Mouse (Mus musculus) heart, embryonic 13.5 days (tissue): ENCODE results near the gene Nkx2-1. TPM values are rescaled to one million over a fixed set of nuclear protein-coding genes. Genes with fewer than 3 reads are reported as not detected.
"Not testable (repeated sequence)": the region's sequence is repeated elsewhere in the genome, so short reads cannot be mapped to it uniquely, and the experiment has no call there.

Experiments used
- ATAC-seq: fragments of 200-750 bp; cut with Nextera tagmentation; 2 replicates; pipeline ENCODE4 v1.8.0; 2017; ENCODE audit warnings: moderate TSS enrichment; ENCODE audit not compliant: insufficient number of reproducible peaks, low FRiP score, low TSS enrichment; ENCODE audit errors: extremely low read depth
- H3K27ac ChIP-seq: fragments of 300-500 bp; sonication (generic); replicated peaks from 2 replicates; pipeline ENCODE4 v1.5.1; 2015; ENCODE audit warnings: moderate library complexity, mild to moderate bottlenecking, inconsistent platforms
- H3K27me3 ChIP-seq: fragments of 300-500 bp; sonication (generic); replicated peaks from 2 replicates; pipeline ENCODE4 v1.6.1; 2015; ENCODE audit warnings: mild to moderate bottlenecking, inconsistent platforms
- H3K36me3 ChIP-seq: fragments of 300-500 bp; sonication (generic); 2 replicates; pipeline ENCODE4 v1.6.1; 2015; ENCODE audit warnings: mild to moderate bottlenecking, inconsistent platforms
- H3K4me1 ChIP-seq: fragments of 300-500 bp; sonication (generic); 2 replicates; pipeline ENCODE4 v1.6.1; 2015; ENCODE audit warnings: inconsistent platforms
- H3K4me2 ChIP-seq: fragments of 300-500 bp; sonication (generic); 2 replicates; pipeline ENCODE4 v1.6.1; 2015; ENCODE audit warnings: inconsistent platforms, mild to moderate bottlenecking, moderate library complexity
- H3K4me3 ChIP-seq: fragments of 300-500 bp; sonication (generic); 2 replicates; pipeline ENCODE4 v1.5.1; 2015; ENCODE audit warnings: moderate library complexity, mild to moderate bottlenecking, inconsistent platforms
- H3K9ac ChIP-seq: fragments of 300-500 bp; sonication (generic); 2 replicates; pipeline ENCODE4 v1.6.1; 2015; ENCODE audit warnings: inconsistent platforms, mild to moderate bottlenecking, moderate library complexity
- H3K9me3 ChIP-seq: fragments of 300-500 bp; sonication (generic); 2 replicates; pipeline ENCODE4 v1.6.1; 2016; ENCODE audit warnings: inconsistent platforms
- WGBS: fragments of 180-500 bp; shearing (Covaris S2); methylation state at CpG from one replicate; pipeline ENCODE4 v1.1.7; 2015; ENCODE audit warnings: mixed read lengths; 5-methylcytosine and 5-hydroxymethylcytosine counted together
- polyA plus RNA-seq: library from polyadenylated mRNA; unstranded; fragments of >200 nt; fragmentation: Nextera tagmentation; extraction: Ambion mirVana; gene quantifications from 2 replicates; pipeline ENCODE4 v1.2.1, GENCODE M21; 2015

Gene Nkx2-1
- polyA plus RNA-seq, 1 experiment from 2014 or later = 2.8 TPM

DNA sequence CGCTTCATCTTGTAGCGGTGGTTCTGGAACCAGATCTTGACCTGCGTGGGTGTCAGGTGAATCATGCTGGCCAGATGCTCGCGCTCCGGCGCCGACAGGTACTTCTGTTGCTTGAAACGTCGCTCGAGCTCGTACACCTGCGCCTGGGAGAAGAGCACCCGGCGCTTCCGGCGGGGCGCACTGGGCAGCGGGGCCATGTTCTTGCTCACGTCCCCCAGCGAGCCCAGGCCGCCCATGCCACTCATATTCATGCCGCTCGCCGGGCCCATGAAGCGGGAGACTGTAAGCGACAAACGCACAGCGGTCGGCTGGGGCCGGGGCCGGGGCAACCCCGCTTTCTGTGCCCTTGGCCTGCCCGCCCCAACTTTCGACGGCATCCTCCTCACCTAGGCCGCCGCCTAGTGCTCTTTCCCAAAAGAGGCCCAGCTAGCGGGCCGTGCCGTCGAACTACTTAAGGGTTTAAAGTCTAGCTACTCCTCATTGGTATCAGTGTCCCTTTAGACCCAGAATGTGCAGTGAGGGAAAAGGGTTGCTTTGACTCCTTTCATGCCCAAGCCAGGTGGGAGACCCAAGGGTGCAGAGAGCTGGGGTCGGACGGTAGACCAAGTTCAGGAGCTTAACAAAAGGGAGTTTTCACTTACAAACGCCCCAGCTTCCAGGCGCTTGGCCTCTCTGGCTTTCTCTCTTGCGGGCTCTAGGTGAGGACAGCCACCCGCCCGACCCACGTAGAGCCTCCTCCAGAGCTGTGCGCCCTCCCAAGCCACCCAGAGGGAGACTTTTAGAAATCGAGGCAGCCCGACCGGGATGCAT, 3.0 kb downstream of the Nkx2-1 start:
- 1% methylated on average over 54 of the region's 54 CpGs for WGBS
- Histone ChIP-seq H3K27me3 (peaks cover 97% of the 10 kb centered on the region), H3K27ac (no peak overlapping the region), H3K9me3 (no peaks in the 10 kb centered on the region), H3K36me3 (no peaks in the 10 kb centered on the region), H3K9ac (peak overlapping the region; percentile 50; the same call in 1 of the 2 replicates), H3K4me3 (peak overlapping the region; percentile 44), H3K4me1 (peaks cover 29% of the 10 kb centered on the region), H3K4me2 (peak overlapping the region; percentile 69)
- no peak for ATAC-seq

DNA sequence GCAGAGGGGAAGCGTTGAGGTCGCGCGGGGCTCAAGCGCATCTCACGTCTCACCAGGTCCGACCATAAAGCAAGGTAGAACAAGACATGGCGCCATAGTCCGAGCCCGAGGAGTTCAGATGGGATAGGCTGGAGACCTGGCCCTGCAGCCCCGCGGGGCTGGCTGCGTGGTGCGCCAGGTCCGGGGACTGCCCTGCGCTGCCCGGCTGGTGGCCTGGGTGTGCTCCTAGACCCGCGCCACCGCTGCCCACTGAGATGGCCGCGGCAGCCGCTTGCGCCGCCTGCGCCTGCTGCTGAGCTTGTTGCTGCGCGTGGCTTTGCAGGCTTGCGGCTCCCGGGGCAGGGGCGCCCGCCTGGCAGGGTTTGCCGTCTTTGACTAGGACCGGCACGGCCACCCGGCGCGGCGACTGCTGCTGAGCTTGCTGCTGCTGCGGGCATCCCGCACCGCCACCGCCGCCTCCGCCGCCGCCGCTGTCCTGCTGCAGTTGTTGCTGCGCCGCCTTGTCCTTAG, 3.7 kb downstream of the Nkx2-1 start:
- H3K4me2 ChIP-seq = peak overlapping the region; percentile 56
- ATAC-seq = no peak
- H3K4me1 ChIP-seq = peaks cover 29% of the 10 kb centered on the region
- no peak overlapping the region for H3K27ac ChIP-seq
- peak overlapping the region; percentile 44 for H3K4me3 ChIP-seq
- H3K27me3 ChIP-seq = peaks cover 97% of the 10 kb centered on the region
- H3K9ac ChIP-seq = peak overlapping the region; percentile 50
- under 1% methylated on average over 46 of the region's 50 CpGs for WGBS
- no peaks in the 10 kb centered on the region for H3K9me3 ChIP-seq
- H3K36me3 ChIP-seq = no peaks in the 10 kb centered on the region

DNA sequence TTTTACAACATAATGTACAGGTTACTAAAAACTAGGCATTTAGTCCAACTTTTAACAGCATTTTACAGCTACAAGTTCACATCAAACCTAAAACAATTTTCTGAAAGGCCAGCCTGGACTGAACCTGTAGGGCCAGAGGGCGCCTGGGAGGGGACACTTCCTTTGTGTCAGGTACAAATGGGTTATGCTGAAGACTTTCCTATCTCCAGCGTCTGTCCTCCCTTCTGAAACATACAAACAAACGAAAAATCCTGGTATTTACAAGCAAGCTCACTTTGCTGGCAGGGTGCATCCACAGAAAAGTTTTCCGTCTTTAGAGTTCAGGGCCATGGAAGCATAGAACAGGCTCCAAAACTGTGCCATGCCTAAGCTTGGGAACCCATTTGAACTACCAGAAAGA, 4.6 kb downstream of the Nkx2-1 start:
- Histone ChIP-seq H3K4me3 (no peak overlapping the region), H3K9ac (no peak overlapping the region), H3K4me1 (peaks cover 29% of the 10 kb centered on the region), H3K9me3 (no peaks in the 10 kb centered on the region), H3K27me3 (peaks cover 97% of the 10 kb centered on the region), H3K4me2 (no peak overlapping the region), H3K36me3 (no peaks in the 10 kb centered on the region), H3K27ac (no peak overlapping the region)
- 1% methylated on average over 4 of the region's 4 CpGs for WGBS
- no peak for ATAC-seq

DNA sequence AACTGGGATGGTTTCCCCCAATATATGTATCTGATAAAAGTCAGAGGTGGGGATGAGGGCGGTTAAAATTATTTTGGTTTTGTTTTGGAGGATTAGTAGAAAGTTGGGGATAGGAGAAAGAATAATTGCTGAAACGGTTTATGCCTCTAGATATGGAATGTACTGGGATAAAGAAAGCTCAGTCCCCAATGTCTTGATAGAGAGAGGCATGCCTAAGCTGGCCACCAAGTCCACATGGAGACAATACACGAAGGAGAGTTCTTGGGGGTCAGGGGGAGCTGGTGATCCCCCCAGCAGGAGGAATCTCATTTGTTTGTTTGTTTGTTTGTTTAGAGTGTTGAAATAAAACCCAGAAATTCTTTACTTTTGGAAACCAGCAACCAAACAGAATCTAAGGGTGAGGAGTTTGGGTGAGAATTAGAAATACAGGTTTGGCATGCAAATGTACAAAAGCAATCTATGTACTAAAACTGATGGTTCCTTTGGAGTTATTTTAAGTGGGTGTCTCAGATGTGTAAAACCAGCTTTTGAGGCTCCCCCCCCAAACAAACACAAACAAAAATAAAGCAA, 5.6 kb downstream of the Nkx2-1 start:
- H3K27me3 ChIP-seq = peaks cover 97% of the 10 kb centered on the region
- 0% methylated on average over 3 of the region's 3 CpGs for whole genome bisulfite sequencing
- ATAC-seq = no peak
- H3K4me3 ChIP-seq = no peak overlapping the region
- no peak overlapping the region for H3K27ac ChIP-seq
- no peak overlapping the region for H3K9ac ChIP-seq
- H3K4me2 ChIP-seq = no peak overlapping the region
- peaks cover 27% of the 10 kb centered on the region for H3K4me1 ChIP-seq
- H3K9me3 ChIP-seq = no peaks in the 10 kb centered on the region
- H3K36me3 ChIP-seq = no peaks in the 10 kb centered on the region

DNA sequence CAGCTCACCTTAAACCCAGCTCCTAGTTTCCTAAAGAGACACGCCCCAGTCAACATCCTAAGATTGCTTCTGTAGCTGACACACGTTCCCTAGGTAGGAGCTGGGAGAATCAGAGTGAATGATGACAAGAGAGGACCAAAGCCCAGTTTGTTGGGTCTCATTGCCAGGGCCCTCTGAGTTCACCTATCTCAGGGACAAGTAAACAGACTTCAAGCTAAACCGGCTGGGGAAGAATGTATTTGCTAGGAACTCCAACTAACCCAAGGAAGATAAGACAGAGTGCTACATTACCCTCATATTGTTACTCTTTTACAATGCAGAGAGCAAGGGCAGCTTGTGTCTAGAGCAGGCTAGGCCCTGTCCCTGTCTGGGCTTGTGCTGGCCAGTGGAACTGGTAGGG, 6.8 kb downstream of the Nkx2-1 start:
- Histone ChIP-seq H3K4me1 (peaks cover 17% of the 10 kb centered on the region), H3K4me3 (no peak overlapping the region), H3K4me2 (no peak overlapping the region), H3K9ac (no peak overlapping the region), H3K36me3 (no peaks in the 10 kb centered on the region), H3K9me3 (no peaks in the 10 kb centered on the region), H3K27ac (no peak overlapping the region), H3K27me3 (peaks cover 95% of the 10 kb centered on the region)
- WGBS = 3% methylated on average over 3 of the region's 3 CpGs
- ATAC-seq = no peak

DNA sequence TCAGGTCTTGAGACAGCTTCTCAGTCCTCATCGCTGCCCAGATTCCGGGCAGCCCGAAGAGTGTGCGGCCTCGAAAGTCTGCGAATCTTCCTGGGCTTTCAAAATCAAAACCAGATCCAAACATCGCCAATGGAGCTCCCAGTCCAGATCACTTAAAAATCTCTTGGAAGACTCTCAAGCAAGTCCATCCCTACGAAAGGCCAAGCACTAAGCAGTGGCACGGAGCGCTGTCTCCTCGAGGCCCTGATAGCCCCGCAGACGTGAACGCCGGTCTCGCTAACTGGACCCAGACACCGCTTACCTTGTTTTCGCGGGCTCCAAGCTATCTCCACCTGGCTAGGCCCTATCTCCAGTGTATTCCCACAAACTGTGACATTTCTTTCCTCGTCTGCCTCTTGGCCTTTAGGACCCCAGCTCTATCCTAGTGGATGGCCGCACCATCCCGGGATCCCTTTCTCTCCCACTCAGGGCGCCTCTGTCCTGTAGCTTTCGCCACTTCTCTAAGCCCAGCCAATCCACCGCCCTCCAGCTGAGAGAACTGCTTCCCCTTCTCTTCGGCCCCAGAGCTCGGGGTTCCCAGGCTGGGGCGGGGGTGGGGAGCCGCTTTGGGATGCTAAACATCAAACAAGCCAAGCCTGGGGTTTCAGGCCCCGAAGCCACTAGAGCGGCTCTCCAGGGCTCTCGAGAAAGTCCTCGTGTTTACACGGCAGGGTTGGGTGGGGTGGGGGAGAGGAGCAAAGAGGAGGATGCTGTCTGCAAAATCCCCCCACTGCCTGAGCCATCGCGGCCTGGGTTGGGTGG, 7.6 kb downstream of the Nkx2-1 start:
- WGBS = under 1% methylated on average over 36 of the region's 36 CpGs
- H3K9ac ChIP-seq = no peak overlapping the region
- H3K4me2 ChIP-seq = no peak overlapping the region
- no peak for ATAC-seq
- peak overlapping the region; percentile 11; the same call in 1 of the 2 replicates for H3K4me3 ChIP-seq
- peaks cover 8% of the 10 kb centered on the region for H3K4me1 ChIP-seq
- no peak overlapping the region for H3K27ac ChIP-seq
- H3K36me3 ChIP-seq = no peaks in the 10 kb centered on the region
- peaks cover 95% of the 10 kb centered on the region for H3K27me3 ChIP-seq
- H3K9me3 ChIP-seq = no peaks in the 10 kb centered on the region

DNA sequence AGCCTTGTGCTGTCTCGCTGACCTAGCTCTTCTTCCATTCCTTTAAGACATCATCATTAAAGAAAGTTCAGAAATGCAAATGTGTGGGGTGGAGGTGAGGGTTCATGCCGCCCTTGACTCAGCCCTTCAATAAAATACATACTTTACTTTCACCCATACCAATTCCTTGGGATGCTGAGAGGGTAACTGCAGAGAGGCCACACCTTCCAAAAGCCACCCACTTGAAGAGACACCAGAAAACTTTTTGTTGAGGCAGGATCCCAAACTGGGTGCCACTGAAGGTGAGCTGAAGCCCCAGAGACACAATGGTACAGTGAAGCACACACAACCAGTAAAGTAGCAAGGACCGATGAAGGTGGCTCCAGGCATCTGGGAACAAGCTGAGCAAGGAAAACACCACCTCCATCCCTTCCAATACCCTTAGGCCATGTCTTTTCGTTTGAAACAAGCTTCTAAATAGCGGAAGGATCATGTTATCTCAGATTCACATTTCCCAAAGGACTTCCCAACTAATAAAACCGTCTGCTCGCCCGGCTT, 8.6 kb downstream of the Nkx2-1 start:
- no peak for ATAC-seq
- Histone ChIP-seq H3K9ac (no peak overlapping the region), H3K9me3 (no peaks in the 10 kb centered on the region), H3K4me1 (peaks cover 4% of the 10 kb centered on the region; the same call in 1 of the 2 replicates), H3K27ac (no peak overlapping the region), H3K4me2 (no peak overlapping the region), H3K4me3 (no peak overlapping the region), H3K27me3 (peaks cover 95% of the 10 kb centered on the region), H3K36me3 (no peaks in the 10 kb centered on the region)
- 4% methylated on average over 8 of the region's 8 CpGs for WGBS

DNA sequence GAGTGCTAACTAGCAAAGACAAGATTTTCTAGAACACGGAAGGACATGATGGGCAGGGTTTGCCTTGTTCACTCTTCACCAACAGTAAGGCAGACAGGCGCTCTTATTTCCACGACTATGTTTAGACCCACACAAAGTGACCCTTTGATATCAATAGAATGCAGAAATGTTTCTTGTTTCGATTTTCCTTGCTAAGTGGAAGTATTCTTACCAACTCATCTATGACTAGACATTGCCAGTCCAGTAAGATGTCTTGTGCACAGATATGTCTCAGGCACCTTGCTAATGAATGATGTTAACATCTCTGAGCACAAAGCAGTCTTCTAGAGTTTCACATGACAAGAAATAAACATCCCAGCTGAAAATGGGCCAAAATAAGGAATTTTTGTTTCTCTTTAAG, 9.6 kb downstream of the Nkx2-1 start:
- no peak for ATAC-seq
- WGBS = 24% methylated on average over 4 of the region's 4 CpGs
- Histone ChIP-seq H3K9ac (no peak overlapping the region), H3K4me2 (no peak overlapping the region), H3K27ac (no peak overlapping the region), H3K27me3 (peaks cover 97% of the 10 kb centered on the region), H3K4me1 (no peaks in the 10 kb centered on the region), H3K36me3 (no peaks in the 10 kb centered on the region), H3K4me3 (no peak overlapping the region), H3K9me3 (no peaks in the 10 kb centered on the region)

DNA sequence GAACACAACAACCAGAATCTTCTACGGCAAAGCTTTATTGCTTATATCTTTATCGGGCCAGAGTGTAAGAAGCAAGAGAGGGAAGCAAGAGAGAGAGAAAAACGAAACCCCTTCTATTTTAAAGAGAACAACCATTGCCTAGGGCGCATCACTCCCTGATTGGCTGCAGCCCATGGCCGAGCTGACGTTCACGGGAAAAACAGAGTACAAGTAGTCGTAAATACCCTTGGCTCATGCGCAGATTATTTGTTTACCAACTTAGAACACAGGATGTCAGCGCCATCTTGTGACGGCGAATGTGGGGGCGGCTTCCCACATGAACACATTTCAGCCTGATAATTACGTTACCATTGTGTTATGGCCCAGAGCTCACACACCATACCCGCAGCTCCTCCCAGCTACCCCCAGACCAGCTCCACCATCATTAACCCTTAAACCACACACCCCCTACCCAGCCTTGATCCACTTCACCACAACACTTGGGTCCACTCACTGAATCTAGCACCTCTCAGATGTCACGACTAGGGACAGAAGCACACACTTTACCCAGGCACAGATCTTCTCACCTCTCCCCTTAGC, 11.4 kb downstream of the Nkx2-1 start:
- not testable (repeated sequence) for H3K36me3 ChIP-seq, H3K4me1 ChIP-seq, H3K4me3 ChIP-seq, H3K9me3 ChIP-seq, H3K27ac ChIP-seq, ATAC-seq, H3K9ac ChIP-seq
- H3K27me3 ChIP-seq = peaks cover 96% of the 10 kb centered on the region
- peak overlapping the region; percentile 22; the same call in 1 of the 2 replicates for H3K4me2 ChIP-seq
- WGBS = 6% methylated on average over 11 of the region's 16 CpGs

DNA sequence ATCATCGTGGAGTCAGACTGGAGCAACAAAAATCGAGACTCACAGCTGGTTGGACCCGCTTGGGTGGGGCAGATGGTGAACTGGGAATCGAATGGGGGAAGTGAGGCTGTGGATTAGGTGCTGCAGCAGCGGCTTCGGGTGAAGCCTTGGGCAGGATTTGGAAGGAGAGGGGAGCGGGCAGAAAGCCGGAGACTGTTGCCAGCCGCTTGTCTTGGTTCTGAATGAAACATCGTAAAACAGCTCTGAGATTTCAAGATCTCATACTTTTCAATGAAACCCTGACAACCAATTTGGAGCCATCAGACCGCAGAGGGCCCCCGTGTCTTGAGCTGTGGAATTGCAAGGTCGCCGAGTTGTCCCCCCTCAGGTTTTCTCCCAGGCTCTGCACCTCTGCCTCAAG, 12.5 kb downstream of the Nkx2-1 start:
- 10% methylated on average over 14 of the region's 14 CpGs for WGBS
- no peak overlapping the region for H3K9ac ChIP-seq
- no peak for ATAC-seq
- H3K4me2 ChIP-seq = no peak overlapping the region
- peaks cover 96% of the 10 kb centered on the region for H3K27me3 ChIP-seq
- no peaks in the 10 kb centered on the region for H3K9me3 ChIP-seq
- H3K4me1 ChIP-seq = peaks cover 11% of the 10 kb centered on the region
- no peak overlapping the region for H3K4me3 ChIP-seq
- no peaks in the 10 kb centered on the region for H3K36me3 ChIP-seq
- H3K27ac ChIP-seq = no peak overlapping the region

DNA sequence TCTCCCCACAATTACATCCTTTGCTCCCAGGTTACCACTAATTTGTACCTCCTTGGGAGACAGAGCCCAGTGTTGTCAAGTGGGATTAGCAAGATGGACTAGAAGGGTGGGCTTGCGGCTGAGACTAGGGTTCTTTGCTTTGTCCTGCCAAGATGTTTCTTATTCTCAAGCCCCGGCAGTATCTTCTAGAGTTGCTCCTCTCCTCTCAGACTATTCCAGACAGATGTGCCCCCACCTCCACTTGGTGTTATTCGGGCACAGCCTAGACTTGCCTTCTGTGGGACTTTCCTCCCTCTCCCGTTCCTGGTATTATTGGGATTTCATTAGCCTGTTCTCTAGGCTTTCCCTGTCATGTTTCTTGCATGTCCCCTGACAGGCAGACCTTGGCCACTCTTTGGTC, 14.5 kb downstream of the Nkx2-1 start:
- Histone ChIP-seq H3K4me1 (peaks cover 11% of the 10 kb centered on the region), H3K27me3 (peaks cover 96% of the 10 kb centered on the region), H3K36me3 (no peaks in the 10 kb centered on the region), H3K27ac (no peak overlapping the region), H3K4me2 (no peak overlapping the region), H3K9me3 (no peaks in the 10 kb centered on the region), H3K9ac (no peak overlapping the region), H3K4me3 (no peak overlapping the region)
- no peak for ATAC-seq
- WGBS = 27% methylated on average over 4 of the region's 4 CpGs
